Mouse (Mus musculus) intestine, postnatal 0 days (tissue): ENCODE data around the gene 0610030E20Rik. TPM values are rescaled to one million over a fixed set of nuclear protein-coding genes. Genes with fewer than 3 reads are reported as not detected.
A peak's percentile ranks its signal among the peaks of the same experiment; 100 is the strongest.

Experiments
- ATAC-seq: fragments of 200-750 bp; cut with Nextera tagmentation; 2 replicates; pipeline ENCODE4 v1.8.0; 2017; ENCODE audit warnings: mild to moderate bottlenecking, moderate TSS enrichment, moderate library complexity
- H3K27ac ChIP-seq: fragments of 300-500 bp; sonication (generic); 2 replicates; pipeline ENCODE4 v1.5.1; 2014; ENCODE audit warnings: mild to moderate bottlenecking, low read depth, low read length, moderate library complexity
- H3K27me3 ChIP-seq: fragments of 300-500 bp; sonication (generic); replicated peaks from 2 replicates; pipeline ENCODE4 v1.6.1; 2014; ENCODE audit warnings: low read length, mixed read lengths; ENCODE audit not compliant: control insufficient read depth, insufficient read depth
- H3K36me3 ChIP-seq: fragments of 300-500 bp; sonication (generic); 2 replicates; pipeline ENCODE4 v1.6.1; 2014; ENCODE audit warnings: mild to moderate bottlenecking, moderate library complexity; ENCODE audit not compliant: control insufficient read depth, insufficient read depth
- H3K4me1 ChIP-seq: fragments of 300-500 bp; sonication (generic); replicated peaks from 2 replicates; pipeline ENCODE4 v1.6.1; 2014; ENCODE audit warnings: antibody characterized with exemption, low read length, mixed read lengths; ENCODE audit not compliant: control insufficient read depth, insufficient read depth
- H3K4me2 ChIP-seq: fragments of 300-500 bp; sonication (generic); replicated peaks from 2 replicates; pipeline ENCODE4 v1.6.1; 2014; ENCODE audit warnings: low read depth, mild to moderate bottlenecking, moderate library complexity
- H3K4me3 ChIP-seq: fragments of 300-500 bp; sonication (generic); 2 replicates; pipeline ENCODE4 v1.5.1; 2014; ENCODE audit warnings: low read depth, low read length
- H3K9ac ChIP-seq: fragments of 300-500 bp; sonication (generic); 2 replicates; pipeline ENCODE4 v1.6.1; 2014; ENCODE audit warnings: mild to moderate bottlenecking, low read depth, low read length
- H3K9me3 ChIP-seq: fragments of 300-500 bp; sonication (generic); 2 replicates; pipeline ENCODE4 v1.6.1; 2016; ENCODE audit warnings: mixed run types; ENCODE audit not compliant: control insufficient read depth
- CTCF ChIP-seq: sonication (generic); IDR thresholded peaks from 2 replicates; pipeline ENCODE4 v1.5.1; 2016; ENCODE audit warnings: low read depth, mild to moderate bottlenecking, control low read depth, antibody characterized with exemption, moderate library complexity
- WGBS: fragments of 180-500 bp; shearing (Covaris S2); extraction: QIAGEN DNeasy Blood & Tissue Kit; methylation state at CpG from one replicate; pipeline ENCODE4 v1.1.7; 2014; 5-methylcytosine and 5-hydroxymethylcytosine counted together
- polyA plus RNA-seq: library from polyadenylated mRNA; unstranded; fragments of >200 nt; fragmentation: Nextera tagmentation; extraction: Ambion mirVana; gene quantifications from 2 replicates; pipeline ENCODE4 v1.2.1, GENCODE M21; 2015

The 0610030E20Rik gene
- polyA plus RNA-seq, 1 experiment from 2014 or later, result 16.0 TPM

DNA sequence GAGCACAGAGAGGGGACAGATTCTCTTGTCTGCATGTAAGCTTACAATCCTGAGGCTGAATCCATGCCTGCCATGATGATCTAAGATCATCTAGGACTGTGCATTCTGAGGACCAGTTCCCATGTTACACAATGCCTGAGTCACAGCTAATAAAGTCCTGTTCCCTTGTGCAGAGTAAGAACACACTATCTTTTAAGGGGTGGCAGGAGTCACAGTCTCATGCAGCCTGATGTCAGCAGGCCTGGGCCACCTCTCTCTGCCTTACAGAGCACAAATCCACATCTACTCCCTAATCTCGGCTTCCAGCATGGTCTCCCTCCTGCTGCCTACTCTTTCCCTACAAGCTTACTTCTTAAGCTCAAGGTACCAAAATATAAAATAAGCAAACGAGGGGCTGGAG, 31.7 kb upstream of the 0610030E20Rik start:
- H3K27me3 ChIP-seq, result no peaks in the 10 kb centered on the region
- peak; percentile 52; the same call in 1 of the 2 replicates for ATAC-seq
- no peaks in the 10 kb centered on the region for H3K9me3 ChIP-seq
- no peak overlapping the region for H3K4me2 ChIP-seq
- H3K4me3 ChIP-seq, result no peak overlapping the region
- no peak overlapping the region for H3K27ac ChIP-seq
- TF ChIP-seq CTCF, result no peak
- 85% methylated on average over 2 of the region's 2 CpGs for WGBS
- H3K9ac ChIP-seq, result no peak overlapping the region
- H3K36me3 ChIP-seq, result peaks cover 27% of the 10 kb centered on the region
- H3K4me1 ChIP-seq, result no peaks in the 10 kb centered on the region

DNA sequence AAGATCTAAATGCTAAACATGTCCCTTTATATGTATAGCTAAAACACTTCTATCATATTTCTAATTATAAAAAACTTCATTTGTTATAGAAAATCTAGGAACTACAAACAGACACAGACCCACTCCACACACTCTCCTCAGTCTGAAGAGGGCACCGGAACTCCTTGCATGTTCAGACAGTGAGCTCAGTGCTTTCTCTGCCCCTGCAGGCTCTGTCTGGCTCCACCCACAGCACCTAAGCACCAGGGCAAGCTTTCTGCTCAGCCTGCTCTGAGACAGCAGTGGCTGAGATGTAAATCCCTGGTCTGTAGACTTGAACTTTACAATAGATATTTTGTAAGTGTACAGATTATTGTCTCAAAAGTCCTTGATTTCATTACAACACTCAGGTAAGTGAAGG, 31.1 kb upstream of the 0610030E20Rik start:
- H3K36me3 ChIP-seq, result peaks cover 34% of the 10 kb centered on the region
- no peaks in the 10 kb centered on the region for H3K9me3 ChIP-seq
- TF ChIP-seq CTCF, result no peak
- H3K4me1 ChIP-seq, result no peaks in the 10 kb centered on the region
- H3K4me3 ChIP-seq, result no peak overlapping the region
- 77% methylated on average over 1 of the region's 1 CpGs for WGBS
- H3K4me2 ChIP-seq, result no peak overlapping the region
- no peak overlapping the region for H3K9ac ChIP-seq
- H3K27ac ChIP-seq, result no peak overlapping the region
- no peak for ATAC-seq
- H3K27me3 ChIP-seq, result no peaks in the 10 kb centered on the region

DNA sequence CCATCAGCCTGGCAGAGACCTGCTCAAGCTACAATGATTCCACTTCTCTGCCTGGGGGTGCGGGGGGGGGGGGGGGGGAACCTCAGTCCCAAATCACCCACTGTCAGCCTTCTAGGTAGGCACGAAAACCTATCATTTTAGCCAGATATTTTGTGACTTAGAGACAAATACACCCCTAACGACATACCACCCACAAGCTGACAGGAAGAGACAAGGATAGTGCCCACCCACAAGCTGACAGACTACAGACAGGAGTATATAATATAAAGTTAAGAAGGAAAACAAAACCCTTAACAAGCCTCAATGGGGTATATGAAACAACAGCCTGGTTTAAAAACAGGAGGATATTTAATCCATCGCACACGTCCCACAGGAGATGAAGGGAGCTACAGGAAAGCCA, 28.7 kb upstream of the 0610030E20Rik start:
- no peaks in the 10 kb centered on the region for H3K4me1 ChIP-seq
- no peak overlapping the region for H3K4me3 ChIP-seq
- H3K9ac ChIP-seq, result no peak overlapping the region
- WGBS, result 94% methylated on average over 4 of the region's 5 CpGs
- no peak for TF ChIP-seq CTCF
- H3K4me2 ChIP-seq, result no peak overlapping the region
- H3K27ac ChIP-seq, result no peak overlapping the region
- H3K9me3 ChIP-seq, result no peaks in the 10 kb centered on the region
- ATAC-seq, result no peak
- H3K36me3 ChIP-seq, result peaks cover 52% of the 10 kb centered on the region
- H3K27me3 ChIP-seq, result no peaks in the 10 kb centered on the region

DNA sequence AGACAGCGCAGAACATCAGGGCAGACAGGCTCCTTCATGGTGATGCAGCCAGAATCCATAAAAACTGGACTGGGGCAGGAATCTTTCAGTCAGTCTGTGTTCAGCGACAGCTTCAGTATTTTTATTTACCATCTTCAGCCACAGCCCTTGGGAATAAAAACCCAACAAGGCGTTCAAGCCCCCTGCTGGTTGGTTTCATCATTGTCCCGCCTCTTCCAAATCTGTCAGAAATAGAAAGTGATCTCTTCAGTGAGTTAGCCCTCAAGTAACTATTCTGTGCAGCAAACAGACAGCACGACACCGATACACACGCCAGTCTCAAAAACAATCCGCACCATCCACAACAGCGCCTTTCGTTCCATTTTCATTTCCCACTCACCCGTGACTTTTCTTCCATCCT, 28.1 kb upstream of the 0610030E20Rik start:
- Histone ChIP-seq H3K27me3 (no peaks in the 10 kb centered on the region), H3K9me3 (no peaks in the 10 kb centered on the region), H3K9ac (no peak overlapping the region), H3K4me3 (no peak overlapping the region), H3K4me1 (no peaks in the 10 kb centered on the region), H3K36me3 (peaks cover 53% of the 10 kb centered on the region), H3K4me2 (no peak overlapping the region), H3K27ac (no peak overlapping the region)
- 76% methylated on average over 11 of the region's 11 CpGs for WGBS
- peak; percentile 71 for TF ChIP-seq CTCF
- no peak for ATAC-seq

DNA sequence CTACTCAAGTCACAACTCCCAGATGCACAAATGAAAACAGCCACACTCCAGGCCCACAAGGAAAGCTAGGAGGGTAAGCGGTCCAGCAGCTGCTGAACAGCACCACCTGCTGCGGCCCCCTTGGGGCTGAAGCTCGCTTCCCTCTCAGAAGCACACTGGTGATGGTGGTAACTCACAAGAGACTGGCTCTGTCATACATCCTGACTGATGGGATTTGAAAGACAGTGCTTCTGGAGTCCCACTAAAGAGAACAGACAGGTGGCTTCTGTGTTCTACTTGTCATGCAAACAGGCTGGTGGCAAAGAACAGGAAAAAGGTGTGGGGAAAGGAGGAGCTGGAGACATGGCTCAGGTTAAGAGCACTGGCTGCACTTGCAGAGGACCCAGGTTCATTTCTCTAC, 24.2 kb upstream of the 0610030E20Rik start:
- H3K27me3 ChIP-seq, result no peaks in the 10 kb centered on the region
- no peak for ATAC-seq
- H3K9me3 ChIP-seq, result no peaks in the 10 kb centered on the region
- WGBS, result 96% methylated on average over 3 of the region's 3 CpGs
- no peak overlapping the region for H3K9ac ChIP-seq
- peaks cover 62% of the 10 kb centered on the region for H3K36me3 ChIP-seq
- H3K4me1 ChIP-seq, result no peaks in the 10 kb centered on the region
- H3K27ac ChIP-seq, result no peak overlapping the region
- no peak overlapping the region for H3K4me2 ChIP-seq
- no peak for TF ChIP-seq CTCF
- H3K4me3 ChIP-seq, result no peak overlapping the region

DNA sequence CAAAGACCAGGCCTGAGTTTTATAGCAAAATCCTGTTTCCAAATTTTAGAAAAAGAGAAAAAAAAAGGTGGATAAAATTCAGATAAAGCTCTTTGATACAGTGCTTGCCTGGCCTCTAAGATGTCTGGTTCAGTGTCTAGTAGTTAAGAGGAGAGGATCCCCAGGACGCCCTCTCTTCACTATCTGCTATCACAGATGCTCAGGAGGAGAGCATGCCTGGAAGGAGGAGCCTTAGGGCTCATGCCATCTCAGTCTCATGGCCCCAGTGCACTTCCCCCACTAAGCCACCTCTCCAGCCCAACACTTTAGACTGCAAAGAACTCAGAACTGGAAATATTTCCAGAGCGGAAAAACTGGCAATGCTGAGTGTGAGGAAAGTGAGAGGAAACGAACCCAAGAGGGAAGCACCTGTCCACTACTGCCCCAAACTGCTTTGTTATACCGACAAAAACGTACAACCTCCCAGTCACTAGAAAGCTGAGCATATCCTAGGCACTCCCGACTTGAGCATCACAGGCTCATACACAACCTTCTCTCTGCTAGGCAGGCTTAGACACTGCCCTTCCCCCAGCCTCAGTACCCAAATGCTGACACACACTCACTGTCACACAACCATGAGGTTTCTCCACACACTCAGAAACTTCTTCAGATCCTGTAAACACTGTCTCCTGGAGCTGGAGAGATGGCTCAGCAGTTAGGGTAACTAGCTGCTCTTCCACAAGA, 23.2 kb upstream of the 0610030E20Rik start:
- H3K4me3 ChIP-seq, result no peak overlapping the region
- WGBS, result 91% methylated on average over 6 of the region's 6 CpGs
- H3K9me3 ChIP-seq, result no peaks in the 10 kb centered on the region
- no peak overlapping the region for H3K27ac ChIP-seq
- H3K36me3 ChIP-seq, result peaks cover 66% of the 10 kb centered on the region
- no peaks in the 10 kb centered on the region for H3K27me3 ChIP-seq
- no peaks in the 10 kb centered on the region for H3K4me1 ChIP-seq
- ATAC-seq, result no peak
- H3K9ac ChIP-seq, result no peak overlapping the region
- TF ChIP-seq CTCF, result no peak
- H3K4me2 ChIP-seq, result no peak overlapping the region
